Mouse (Mus musculus) activated CD4-positive, CD25-positive, alpha-beta regulatory T cell, adult 4 months (primary cell): ENCODE measurements around the gene Pde5a. TPM values are rescaled to one million over a fixed set of nuclear protein-coding genes. Genes with fewer than 3 reads are reported as not detected.

ENCODE experiments used
- ATAC-seq: one replicate; pipeline ENCODE4 v1.8.0; 2017
- polyA plus RNA-seq, 2 experiments: library from polyadenylated mRNA; unstranded; fragments of 100-300 nt; shearing (Covaris generic); gene quantifications; one replicate each; pipeline ENCODE4 v1.2.1; 2017

Pde5a gene
- under 1 TPM; 0.15 to 0.29 TPM for polyA plus RNA-seq

- ATAC-seq: peak; percentile 53
Measured at GRCm38 (mm10) chr3:122728852-122729600, at the start of gene Pde5a. Pde5a (plus strand) TSS chr3:122728947.

- ATAC-seq: no peak
Measured at GRCm38 (mm10) chr3:122680851-122681250, 47.9 kb upstream of the Pde5a start.

- ATAC-seq: no peak
Measured at GRCm38 (mm10) chr3:122682352-122682751, 46.4 kb upstream of the Pde5a start.

- no peak for ATAC-seq
Measured at GRCm38 (mm10) chr3:122684832-122685231, 43.9 kb upstream of the Pde5a start.

- no peak for ATAC-seq
Measured at GRCm38 (mm10) chr3:122693039-122693438, 35.7 kb upstream of the Pde5a start.

GRCm38 (mm10) chr3:122695870-122696269 is 32.9 kb upstream of the Pde5a start:
- ATAC-seq: no peak

- ATAC-seq: no peak
Measured at GRCm38 (mm10) chr3:122696672-122697071, 32.1 kb upstream of the Pde5a start.

GRCm38 (mm10) chr3:122704209-122704608 is 24.5 kb upstream of the Pde5a start:
- no peak for ATAC-seq

- no peak for ATAC-seq
Measured at GRCm38 (mm10) chr3:122705246-122705645, 23.5 kb upstream of the Pde5a start.

- no peak for ATAC-seq
Measured at GRCm38 (mm10) chr3:122708485-122708884, 20.3 kb upstream of the Pde5a start.

- ATAC-seq: no peak
Measured at GRCm38 (mm10) chr3:122710141-122710540, 18.6 kb upstream of the Pde5a start.

GRCm38 (mm10) chr3:122718631-122719030 is 10.1 kb upstream of the Pde5a start:
- no peak for ATAC-seq

- ATAC-seq: no peak
Measured at GRCm38 (mm10) chr3:122721522-122721921, 7.2 kb upstream of the Pde5a start.

GRCm38 (mm10) chr3:122729601-122729959 is 833 bp downstream of the Pde5a start:
- no peak for ATAC-seq

GRCm38 (mm10) chr3:122729960-122730740 is 1.4 kb downstream of the Pde5a start:
- ATAC-seq: peak; percentile 10

- no peak for ATAC-seq
Measured at GRCm38 (mm10) chr3:122730741-122731235, 2.0 kb downstream of the Pde5a start.

GRCm38 (mm10) chr3:122733806-122734205 is 5.1 kb downstream of the Pde5a start:
- ATAC-seq: no peak

GRCm38 (mm10) chr3:122734329-122734728 is 5.6 kb downstream of the Pde5a start:
- ATAC-seq: no peak

- ATAC-seq: no peak
Measured at GRCm38 (mm10) chr3:122739460-122739859, 10.7 kb downstream of the Pde5a start.

GRCm38 (mm10) chr3:122744265-122744664 is 15.5 kb downstream of the Pde5a start:
- ATAC-seq: no peak

GRCm38 (mm10) chr3:122747921-122748700 is 19.4 kb downstream of the Pde5a start:
- no peak for ATAC-seq

- ATAC-seq: no peak
Measured at GRCm38 (mm10) chr3:122763240-122763761, 34.6 kb downstream of the Pde5a start.

- no peak for ATAC-seq
Measured at GRCm38 (mm10) chr3:122763768-122764167, 35.0 kb downstream of the Pde5a start.
